Mouse (Mus musculus) neural tube, embryonic 14.5 days (tissue): ENCODE measurements around the gene Fas. TPM values are rescaled to one million over a fixed set of nuclear protein-coding genes. Genes with fewer than 3 reads are reported as not detected.
A peak's percentile ranks its signal among the peaks of the same experiment; 100 is the strongest.

Experiments used
- ATAC-seq: fragments of 200-750 bp; cut with Nextera tagmentation; 2 replicates; pipeline ENCODE4 v1.8.0; 2017; ENCODE audit warnings: low read depth, mild to moderate bottlenecking, moderate TSS enrichment, moderate library complexity
- H3K27ac ChIP-seq: fragments of 300-500 bp; sonication (generic); 2 replicates; pipeline ENCODE4 v1.5.1; 2014; ENCODE audit warnings: low read depth, mild to moderate bottlenecking, control low read depth, low read length, moderate library complexity, mixed read lengths
- H3K27me3 ChIP-seq: fragments of 300-500 bp; sonication (generic); 2 replicates; pipeline ENCODE4 v1.6.1; 2014; ENCODE audit warnings: low read length; ENCODE audit not compliant: control insufficient read depth, insufficient read depth
- H3K36me3 ChIP-seq: fragments of 300-500 bp; sonication (generic); 2 replicates; pipeline ENCODE4 v1.6.1; 2014; ENCODE audit warnings: low read length, mixed read lengths; ENCODE audit not compliant: control insufficient read depth, insufficient read depth
- H3K4me1 ChIP-seq: fragments of 300-500 bp; sonication (generic); 2 replicates; pipeline ENCODE4 v1.6.1; 2014; ENCODE audit warnings: low read length; ENCODE audit not compliant: control insufficient read depth, insufficient read depth
- H3K4me2 ChIP-seq: fragments of 300-500 bp; sonication (generic); 2 replicates; pipeline ENCODE4 v1.6.1; 2014; ENCODE audit warnings: mild to moderate bottlenecking, low read depth, low read length, control low read depth
- H3K4me3 ChIP-seq: fragments of 300-500 bp; sonication (generic); 2 replicates; pipeline ENCODE4 v1.5.1; 2014; ENCODE audit warnings: low read depth, low read length, control low read depth, mixed read lengths
- H3K9ac ChIP-seq: fragments of 300-500 bp; sonication (generic); replicated peaks from 2 replicates; pipeline ENCODE4 v1.6.1; 2014; ENCODE audit warnings: low read depth, mild to moderate bottlenecking, control low read depth, low read length, mixed read lengths
- H3K9me3 ChIP-seq: fragments of 300-500 bp; sonication (generic); 2 replicates; pipeline ENCODE4 v1.6.1; 2016; ENCODE audit warnings: low read length; ENCODE audit not compliant: control insufficient read depth
- WGBS: fragments of 180-500 bp; shearing (Covaris S2); extraction: QIAGEN DNeasy Blood & Tissue Kit; methylation state at CpG from one replicate; pipeline ENCODE4 v1.1.7; 2014; 5-methylcytosine and 5-hydroxymethylcytosine counted together
- polyA plus RNA-seq: library from polyadenylated mRNA; unstranded; fragments of >200 nt; fragmentation: Nextera tagmentation; extraction: Ambion mirVana; gene quantifications from 2 replicates; pipeline ENCODE4 v1.2.1, GENCODE M21; 2014

The Fas gene
- polyA plus RNA-seq, 1 experiment from 2014 or later: 1.4 TPM

GRCm38 (mm10) chr19:34304917-34305316 lies 14.5 kb downstream of the Fas start:
- H3K9ac ChIP-seq: no peak overlapping the region
- no peaks in the 10 kb centered on the region for H3K36me3 ChIP-seq
- no peaks in the 10 kb centered on the region for H3K27me3 ChIP-seq
- no peak overlapping the region for H3K27ac ChIP-seq
- no peaks in the 10 kb centered on the region for H3K9me3 ChIP-seq
- no peak overlapping the region for H3K4me3 ChIP-seq
- ATAC-seq: no peak
- no peaks in the 10 kb centered on the region for H3K4me1 ChIP-seq
- H3K4me2 ChIP-seq: no peak overlapping the region

DNA sequence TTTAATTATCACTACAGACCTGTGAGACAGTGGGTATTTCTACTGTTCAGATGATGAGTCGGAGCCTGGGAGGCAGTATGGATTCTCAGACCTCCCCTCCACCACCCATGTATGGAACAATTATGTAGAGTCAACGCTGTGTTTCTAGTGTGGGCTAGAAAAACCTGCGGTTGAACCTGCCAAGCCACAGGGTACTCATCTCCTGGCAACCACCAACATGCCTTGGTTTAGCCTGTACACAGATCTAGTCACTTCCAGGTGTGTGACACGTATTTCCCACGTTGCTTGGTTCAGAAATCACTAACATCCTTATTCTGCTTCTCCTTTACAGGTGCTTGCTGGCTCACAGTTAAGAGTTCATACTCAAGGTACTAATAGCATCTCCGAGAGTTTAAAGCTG lies 16.3 kb downstream of the Fas start:
- H3K9me3 ChIP-seq: no peaks in the 10 kb centered on the region
- H3K9ac ChIP-seq: no peak overlapping the region
- no peak overlapping the region for H3K4me2 ChIP-seq
- no peaks in the 10 kb centered on the region for H3K36me3 ChIP-seq
- WGBS: 91% methylated on average over 6 of the region's 6 CpGs
- no peak overlapping the region for H3K27ac ChIP-seq
- no peaks in the 10 kb centered on the region for H3K4me1 ChIP-seq
- H3K27me3 ChIP-seq: no peaks in the 10 kb centered on the region
- H3K4me3 ChIP-seq: no peak overlapping the region
- no peak for ATAC-seq

- H3K27ac ChIP-seq: no peak overlapping the region
- H3K36me3 ChIP-seq: no peaks in the 10 kb centered on the region
- H3K4me2 ChIP-seq: no peak overlapping the region
- H3K4me3 ChIP-seq: no peak overlapping the region
- H3K9ac ChIP-seq: no peak overlapping the region
- no peak for ATAC-seq
- H3K4me1 ChIP-seq: no peaks in the 10 kb centered on the region
- H3K27me3 ChIP-seq: no peaks in the 10 kb centered on the region
- no peaks in the 10 kb centered on the region for H3K9me3 ChIP-seq
- WGBS: 59% methylated on average over 5 of the region's 5 CpGs
Observed at GRCm38 (mm10) chr19:34312151-34312728, 21.8 kb downstream of the Fas start.

DNA sequence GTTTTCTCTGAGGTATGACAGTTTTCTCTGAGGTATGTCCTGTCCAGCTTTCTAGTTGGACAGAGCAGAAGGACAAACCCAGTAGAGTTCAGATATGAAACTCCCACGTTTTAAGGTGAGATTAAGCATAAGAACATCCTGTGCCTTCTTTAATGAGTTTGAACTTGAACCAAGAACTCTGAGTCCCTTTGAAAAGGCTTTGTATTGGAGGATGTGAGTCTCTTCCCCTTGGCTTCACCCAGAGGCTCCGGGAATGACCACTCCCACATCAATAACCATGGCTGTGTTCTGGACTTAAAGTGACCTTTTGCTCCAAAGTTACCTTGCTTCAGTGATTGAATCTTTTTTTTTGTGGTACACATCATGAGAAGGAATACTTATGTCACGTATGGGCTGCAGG lies 37.6 kb downstream of the Fas start:
- Histone ChIP-seq H3K27me3 (no peaks in the 10 kb centered on the region), H3K27ac (no peak overlapping the region), H3K9me3 (no peaks in the 10 kb centered on the region), H3K9ac (no peak overlapping the region), H3K4me2 (no peak overlapping the region), H3K36me3 (no peaks in the 10 kb centered on the region), H3K4me3 (no peak overlapping the region), H3K4me1 (no peaks in the 10 kb centered on the region)
- no peak for ATAC-seq
- WGBS: 60% methylated on average over 3 of the region's 3 CpGs

DNA sequence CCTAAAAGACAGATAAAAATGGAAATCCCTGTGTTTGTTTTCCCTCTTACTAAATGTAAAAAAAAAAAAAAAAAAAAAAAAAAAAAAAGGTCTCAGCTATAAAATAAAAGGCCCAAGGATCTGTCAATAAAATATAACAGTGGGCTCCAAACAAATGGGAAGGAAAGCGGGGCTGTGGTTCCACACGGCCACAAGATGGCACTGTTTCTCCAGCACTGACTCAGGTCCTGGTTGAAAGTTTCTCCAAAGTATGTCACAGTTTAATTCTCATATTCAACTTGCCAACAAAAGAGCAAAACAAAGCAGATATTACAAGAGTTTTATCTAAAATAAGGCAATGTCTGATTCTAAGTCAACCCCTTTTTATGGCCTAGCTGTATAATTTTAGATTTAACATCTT lies 43.8 kb downstream of the Fas start:
- Histone ChIP-seq H3K4me1 (no peaks in the 10 kb centered on the region), H3K9ac (no peak overlapping the region), H3K9me3 (no peaks in the 10 kb centered on the region), H3K36me3 (no peaks in the 10 kb centered on the region), H3K27ac (no peak overlapping the region), H3K4me3 (no peak overlapping the region), H3K4me2 (no peak overlapping the region), H3K27me3 (no peaks in the 10 kb centered on the region)
- WGBS: 3% methylated on average over 2 of the region's 2 CpGs
- ATAC-seq: 0 out of 2 replicates have a peak, but pooled peaks have one; percentile 65

- Histone ChIP-seq H3K27ac (no peak overlapping the region), H3K9me3 (no peaks in the 10 kb centered on the region), H3K4me3 (no peak overlapping the region), H3K4me2 (no peak overlapping the region), H3K4me1 (no peaks in the 10 kb centered on the region), H3K27me3 (no peaks in the 10 kb centered on the region), H3K9ac (no peak overlapping the region), H3K36me3 (no peaks in the 10 kb centered on the region)
- 89% methylated on average over 2 of the region's 2 CpGs for WGBS
- no peak for ATAC-seq
Observed at GRCm38 (mm10) chr19:34344702-34345101, 54.2 kb downstream of the Fas start.

DNA sequence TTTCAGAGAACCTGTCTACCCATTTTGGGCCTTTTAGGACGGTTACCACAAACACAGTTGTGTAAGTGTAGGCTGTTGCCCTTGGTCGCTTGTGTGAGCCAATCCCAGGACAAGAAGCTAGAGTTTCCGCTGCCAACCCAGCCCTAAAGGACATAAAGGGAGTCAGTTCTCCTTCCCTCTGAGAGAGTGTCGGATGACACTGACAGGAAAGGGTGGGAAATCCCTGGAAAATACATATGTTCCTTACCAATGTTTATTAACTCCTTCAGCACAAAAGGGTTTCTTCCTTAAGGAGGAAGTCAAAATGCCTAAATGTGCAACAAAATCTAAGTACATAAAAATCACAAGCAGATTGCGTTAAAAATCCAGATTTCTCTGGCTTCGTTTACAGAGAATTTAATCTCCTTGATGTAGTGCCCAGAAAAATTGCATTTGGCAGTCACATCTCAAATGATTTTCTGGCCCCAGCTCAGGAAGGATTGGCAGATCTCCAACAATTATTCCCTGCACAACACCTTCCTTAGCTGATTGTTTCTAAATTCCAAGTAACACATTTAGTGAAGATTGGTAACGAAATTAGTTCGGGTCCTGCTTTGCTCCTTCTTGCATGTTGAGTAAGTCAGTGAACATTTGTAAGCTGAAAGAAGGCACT lies 55.3 kb downstream of the Fas start:
- 53% methylated on average over 8 of the region's 8 CpGs for WGBS
- Histone ChIP-seq H3K4me3 (no peak overlapping the region), H3K9me3 (no peaks in the 10 kb centered on the region), H3K4me2 (no peak overlapping the region), H3K4me1 (no peaks in the 10 kb centered on the region), H3K27me3 (no peaks in the 10 kb centered on the region), H3K9ac (no peak overlapping the region), H3K36me3 (no peaks in the 10 kb centered on the region), H3K27ac (0 out of 2 replicates have a peak overlapping the region, but pooled peaks have one; percentile 18)
- no peak for ATAC-seq

DNA sequence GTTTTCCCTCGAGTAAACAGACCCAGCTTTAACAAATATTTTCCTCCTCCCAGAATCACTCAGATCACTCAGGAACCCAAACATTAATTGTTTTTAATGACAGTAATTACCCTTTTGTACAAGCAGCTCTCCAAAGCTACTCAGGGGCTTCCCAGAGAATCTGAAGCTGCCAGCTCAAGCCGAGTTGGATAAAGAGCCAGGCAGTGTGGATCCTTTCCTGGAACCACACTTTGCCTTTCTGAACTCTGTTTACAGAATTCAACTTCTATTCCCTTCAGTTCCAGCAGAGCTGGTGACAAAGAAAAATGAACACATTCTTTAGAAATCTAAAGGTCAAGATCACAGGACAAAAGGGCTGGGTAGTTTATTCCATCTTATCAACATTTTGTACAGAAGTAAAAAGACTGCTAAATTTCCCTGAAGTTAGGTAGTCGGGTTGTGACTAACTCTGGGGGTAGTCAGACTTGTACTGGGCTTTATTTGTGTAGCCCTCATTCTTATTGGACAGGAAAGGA lies 62.9 kb downstream of the Fas start:
- ATAC-seq: no peak

DNA sequence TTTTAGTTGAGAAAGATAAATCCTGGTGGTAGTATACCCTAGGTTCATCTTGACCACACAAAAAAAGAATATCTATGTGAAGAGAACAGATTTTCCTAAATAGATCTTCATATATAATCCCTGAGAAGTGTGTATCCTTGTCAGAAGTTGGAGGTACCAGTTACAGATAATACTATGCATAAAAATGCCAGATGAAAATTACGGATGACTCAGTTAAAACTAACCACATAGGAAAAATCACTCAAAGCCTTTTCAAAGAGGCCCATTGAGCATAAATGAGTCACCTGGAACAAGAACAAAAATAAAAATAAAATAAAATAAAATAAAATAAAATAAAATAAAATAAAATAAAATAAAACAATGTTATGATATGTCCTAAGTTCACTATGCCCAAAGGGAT lies 72.2 kb downstream of the Fas start:
- no peaks in the 10 kb centered on the region for H3K36me3 ChIP-seq
- no peaks in the 10 kb centered on the region for H3K27me3 ChIP-seq
- no peak overlapping the region for H3K27ac ChIP-seq
- no peak overlapping the region for H3K4me3 ChIP-seq
- ATAC-seq: no peak
- no peak overlapping the region for H3K9ac ChIP-seq
- peaks cover 6% of the 10 kb centered on the region; the same call in 1 of the 2 replicates for H3K9me3 ChIP-seq
- H3K4me1 ChIP-seq: no peaks in the 10 kb centered on the region
- H3K4me2 ChIP-seq: no peak overlapping the region
- 90% methylated on average over 1 of the region's 1 CpGs for WGBS

More for the DNA sequence above, 62.9 kb downstream of the Fas start:
- H3K4me1 ChIP-seq: no peaks in the 10 kb centered on the region
- no peak overlapping the region for H3K9ac ChIP-seq
- WGBS: 32% methylated on average over 3 of the region's 3 CpGs
- no peaks in the 10 kb centered on the region for H3K9me3 ChIP-seq
- no peak overlapping the region for H3K4me2 ChIP-seq
- H3K4me3 ChIP-seq: no peak overlapping the region
- H3K27ac ChIP-seq: no peak overlapping the region
- no peaks in the 10 kb centered on the region for H3K36me3 ChIP-seq
- H3K27me3 ChIP-seq: no peaks in the 10 kb centered on the region
